Mouse (Mus musculus): Measurements from ENCODE around the gene Il12b. TPM values are rescaled to one million over a fixed set of nuclear protein-coding genes. Genes with fewer than 3 reads are reported as not detected.

Gene Il12b
- polyA plus RNA-seq, 1 experiment from 2014 or later = 0.14 TPM

GRCm38 (mm10) chr11:44422337-44423111 is 22.7 kb downstream of the Il12b start:
- no peak for DNase-seq
- no peak overlapping the region for H3K4me2 ChIP-seq (ENCODE audit: low read length)
- no peaks in the 10 kb centered on the region for H3K36me3 ChIP-seq (ENCODE audit: control insufficient read depth, insufficient read depth, low read length)
- H3K4me3 ChIP-seq (replicated peaks; ENCODE audit: low read depth, low read length) = no peak overlapping the region
- peak overlapping the region; percentile 66; the same call in 1 of the 2 replicates for H3K27ac ChIP-seq (replicated peaks; ENCODE audit: low read depth, low read length)
- ATAC-seq (ENCODE audit: low FRiP score, low TSS enrichment) = no peak
- H3K27me3 ChIP-seq (ENCODE audit: control insufficient read depth, insufficient read depth, low read length) = no peaks in the 10 kb centered on the region
- no peak overlapping the region for H3K9ac ChIP-seq (replicated peaks; ENCODE audit: low read length)
- peaks cover 12% of the 10 kb centered on the region; the same call in 1 of the 2 replicates for H3K4me1 ChIP-seq (ENCODE audit: control insufficient read depth, insufficient read depth, low read length)
- 69% methylated on average over 10 of the region's 10 CpGs for WGBS
- H3K9me3 ChIP-seq (ENCODE audit: control insufficient read depth, low read length) = no peaks in the 10 kb centered on the region

DNA sequence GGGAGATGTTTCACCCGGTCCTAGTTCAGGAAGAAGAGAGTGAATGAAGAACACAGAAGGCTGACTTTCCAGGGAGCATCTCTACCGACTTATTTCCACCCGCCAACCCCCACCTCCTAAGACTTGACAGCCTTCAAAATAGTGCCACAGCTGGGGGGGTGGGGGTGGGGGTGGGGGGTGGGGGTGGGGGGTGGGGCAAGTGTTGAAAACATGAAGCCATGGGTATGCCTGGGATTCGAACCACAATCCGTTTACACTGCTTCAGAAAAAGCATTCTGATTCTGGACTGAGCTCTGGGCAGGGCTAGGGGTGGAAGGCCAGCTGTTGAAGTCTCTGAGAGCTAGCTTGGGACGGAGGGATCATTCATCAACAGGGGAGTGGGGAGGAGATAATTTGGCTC is 23.4 kb downstream of the Il12b start:
- 58% methylated on average over 6 of the region's 6 CpGs for whole genome bisulfite sequencing
- no peak for DNase-seq
- peaks cover 12% of the 10 kb centered on the region; the same call in 1 of the 2 replicates for H3K4me1 ChIP-seq (ENCODE audit: control insufficient read depth, insufficient read depth, low read length)
- H3K27ac ChIP-seq (replicated peaks; ENCODE audit: low read depth, low read length) = peak overlapping the region; percentile 66
- no peaks in the 10 kb centered on the region for H3K27me3 ChIP-seq (ENCODE audit: control insufficient read depth, insufficient read depth, low read length)
- H3K4me3 ChIP-seq (replicated peaks; ENCODE audit: low read depth, low read length) = no peak overlapping the region
- H3K9me3 ChIP-seq (ENCODE audit: control insufficient read depth, low read length) = no peaks in the 10 kb centered on the region
- H3K4me2 ChIP-seq (ENCODE audit: low read length) = no peak overlapping the region
- H3K36me3 ChIP-seq (ENCODE audit: control insufficient read depth, insufficient read depth, low read length) = no peaks in the 10 kb centered on the region
- no peak overlapping the region for H3K9ac ChIP-seq (replicated peaks; ENCODE audit: low read length)
- no peak; the same call in 1 of the 2 replicates for ATAC-seq (ENCODE audit: low FRiP score, low TSS enrichment)

GRCm38 (mm10) chr11:44423955-44424354 is 24.1 kb downstream of the Il12b start:
- Histone ChIP-seq H3K27me3 (ENCODE audit: control insufficient read depth, insufficient read depth, low read length) (no peaks in the 10 kb centered on the region), H3K4me1 (ENCODE audit: control insufficient read depth, insufficient read depth, low read length) (peaks cover 12% of the 10 kb centered on the region; the same call in 1 of the 2 replicates), H3K9ac (replicated peaks; ENCODE audit: low read length) (no peak overlapping the region), H3K9me3 (ENCODE audit: control insufficient read depth, low read length) (no peaks in the 10 kb centered on the region), H3K27ac (replicated peaks; ENCODE audit: low read depth, low read length) (peak overlapping the region; percentile 66), H3K4me2 (ENCODE audit: low read length) (no peak overlapping the region), H3K36me3 (ENCODE audit: control insufficient read depth, insufficient read depth, low read length) (no peaks in the 10 kb centered on the region), H3K4me3 (replicated peaks; ENCODE audit: low read depth, low read length) (no peak overlapping the region)
- ATAC-seq (ENCODE audit: low FRiP score, low TSS enrichment) = peak; percentile 67
- peak; percentile 64 for DNase-seq
- 43% methylated on average over 5 of the region's 5 CpGs for WGBS

DNA sequence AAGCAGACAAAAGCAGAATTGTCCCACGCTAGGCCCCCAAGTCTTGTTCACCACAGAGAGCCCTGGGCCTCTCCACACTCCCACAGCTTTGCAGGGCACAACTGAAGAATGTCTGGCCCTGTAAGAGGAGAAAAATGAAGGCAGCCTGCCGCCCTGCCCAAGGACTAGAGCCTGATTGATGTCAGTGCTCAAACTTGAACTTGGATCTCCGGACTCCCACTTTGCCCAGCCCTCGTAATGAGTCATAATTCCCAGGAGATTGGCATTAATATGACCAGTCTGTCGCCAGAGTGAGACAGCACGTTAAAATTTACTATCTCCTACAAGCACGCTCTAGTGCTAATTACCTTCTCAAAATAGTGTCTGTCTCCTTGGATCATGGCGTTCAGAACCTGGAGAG is 25.1 kb downstream of the Il12b start:
- 81% methylated on average over 8 of the region's 8 CpGs for WGBS

DNA sequence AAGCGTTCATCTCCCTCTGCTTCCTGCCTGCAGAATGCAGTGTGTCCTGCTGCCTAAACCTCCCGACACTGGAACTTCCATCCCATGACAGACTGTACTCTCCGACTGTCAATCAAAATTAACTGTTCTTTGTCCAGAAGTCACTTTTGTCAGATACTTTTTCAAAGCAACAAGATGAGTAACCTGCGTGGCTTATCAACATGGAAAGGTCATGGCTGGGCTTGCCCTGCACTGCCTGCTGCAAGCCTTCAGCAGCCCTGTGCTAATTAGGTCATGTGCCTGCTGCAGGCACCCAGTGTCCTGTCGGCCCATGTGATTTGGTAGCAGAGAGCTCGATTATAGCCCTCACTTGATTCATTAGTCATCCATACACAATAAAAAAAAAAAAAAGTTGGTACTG is 25.8 kb downstream of the Il12b start:
- peaks cover 12% of the 10 kb centered on the region; the same call in 1 of the 2 replicates for H3K4me1 ChIP-seq (ENCODE audit: control insufficient read depth, insufficient read depth, low read length)
- no peaks in the 10 kb centered on the region for H3K36me3 ChIP-seq (ENCODE audit: control insufficient read depth, insufficient read depth, low read length)
- no peak overlapping the region for H3K27ac ChIP-seq (replicated peaks; ENCODE audit: low read depth, low read length)
- DNase-seq (no peak), ATAC-seq (ENCODE audit: low FRiP score, low TSS enrichment) (no peak)
- no peak overlapping the region for H3K4me3 ChIP-seq (replicated peaks; ENCODE audit: low read depth, low read length)
- H3K9me3 ChIP-seq (ENCODE audit: control insufficient read depth, low read length) = no peaks in the 10 kb centered on the region
- no peak overlapping the region for H3K9ac ChIP-seq (replicated peaks; ENCODE audit: low read length)
- 79% methylated on average over 6 of the region's 6 CpGs for WGBS
- H3K4me2 ChIP-seq (ENCODE audit: low read length) = no peak overlapping the region
- no peaks in the 10 kb centered on the region for H3K27me3 ChIP-seq (ENCODE audit: control insufficient read depth, insufficient read depth, low read length)

More for the DNA sequence above, 25.1 kb downstream of the Il12b start:
- H3K27me3 ChIP-seq (ENCODE audit: control insufficient read depth, insufficient read depth, low read length) = no peaks in the 10 kb centered on the region
- H3K4me1 ChIP-seq (ENCODE audit: control insufficient read depth, insufficient read depth, low read length) = peaks cover 12% of the 10 kb centered on the region; the same call in 1 of the 2 replicates
- ATAC-seq (ENCODE audit: low FRiP score, low TSS enrichment) = no peak
- no peak overlapping the region; the same call in 1 of the 2 replicates for H3K27ac ChIP-seq (replicated peaks; ENCODE audit: low read depth, low read length)
- no peaks in the 10 kb centered on the region for H3K36me3 ChIP-seq (ENCODE audit: control insufficient read depth, insufficient read depth, low read length)
- H3K9ac ChIP-seq (replicated peaks; ENCODE audit: low read length) = no peak overlapping the region
- H3K9me3 ChIP-seq (ENCODE audit: control insufficient read depth, low read length) = no peaks in the 10 kb centered on the region
- no peak overlapping the region for H3K4me2 ChIP-seq (ENCODE audit: low read length)
- no peak overlapping the region for H3K4me3 ChIP-seq (replicated peaks; ENCODE audit: low read depth, low read length)
- DNase-seq = no peak

DNA sequence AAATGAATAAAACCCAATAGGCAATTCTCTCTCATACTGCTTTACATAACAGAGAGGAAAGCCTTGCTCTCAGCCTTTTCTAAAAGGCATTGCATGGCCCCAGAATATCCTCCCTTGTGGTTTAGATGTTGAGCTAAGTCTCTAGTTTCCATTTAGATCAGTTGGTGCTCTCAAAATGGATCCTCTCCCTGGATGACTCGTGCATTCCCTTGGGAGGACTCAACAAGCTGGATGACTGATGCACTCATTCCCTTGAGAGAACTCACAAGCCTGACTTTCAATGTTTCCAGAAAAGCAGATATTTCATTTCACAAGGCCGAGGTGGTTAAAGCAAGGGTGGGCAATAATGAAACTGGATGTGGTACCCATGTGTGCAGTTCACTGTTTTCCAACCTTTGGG is 28.1 kb downstream of the Il12b start:
- H3K4me1 ChIP-seq (ENCODE audit: control insufficient read depth, insufficient read depth, low read length) = peaks cover 8% of the 10 kb centered on the region; the same call in 1 of the 2 replicates
- WGBS = 76% methylated on average over 2 of the region's 2 CpGs
- H3K4me3 ChIP-seq (replicated peaks; ENCODE audit: low read depth, low read length) = no peak overlapping the region
- no peak overlapping the region for H3K27ac ChIP-seq (replicated peaks; ENCODE audit: low read depth, low read length)
- DNase-seq (no peak), ATAC-seq (ENCODE audit: low FRiP score, low TSS enrichment) (no peak)
- no peaks in the 10 kb centered on the region for H3K36me3 ChIP-seq (ENCODE audit: control insufficient read depth, insufficient read depth, low read length)
- H3K27me3 ChIP-seq (ENCODE audit: control insufficient read depth, insufficient read depth, low read length) = no peaks in the 10 kb centered on the region
- no peak overlapping the region for H3K9ac ChIP-seq (replicated peaks; ENCODE audit: low read length)
- H3K4me2 ChIP-seq (ENCODE audit: low read length) = no peak overlapping the region
- no peaks in the 10 kb centered on the region for H3K9me3 ChIP-seq (ENCODE audit: control insufficient read depth, low read length)

DNA sequence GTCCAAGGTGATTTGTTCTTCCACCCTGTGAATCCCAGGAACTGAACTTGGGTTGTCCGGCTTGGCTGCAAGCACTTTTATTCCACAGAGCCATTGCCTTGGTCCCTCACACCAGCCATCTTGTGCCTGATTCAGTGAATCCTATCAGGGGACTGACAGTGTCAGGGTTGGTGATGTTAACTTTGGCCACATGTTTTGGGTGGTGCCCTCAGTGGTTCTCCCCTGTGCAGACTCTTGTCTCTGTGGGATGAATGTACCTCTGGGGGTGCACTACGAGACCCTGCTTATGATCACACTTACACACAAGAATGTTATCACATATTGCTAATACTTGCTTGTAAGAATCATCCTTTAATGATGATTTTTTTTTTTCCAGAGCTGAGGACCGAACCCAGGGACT is 30.2 kb downstream of the Il12b start:
- H3K9ac ChIP-seq (replicated peaks; ENCODE audit: low read length) = no peak overlapping the region
- H3K27ac ChIP-seq (replicated peaks; ENCODE audit: low read depth, low read length) = no peak overlapping the region
- no peaks in the 10 kb centered on the region for H3K9me3 ChIP-seq (ENCODE audit: control insufficient read depth, low read length)
- DNase-seq (no peak), ATAC-seq (ENCODE audit: low FRiP score, low TSS enrichment) (no peak)
- H3K4me2 ChIP-seq (ENCODE audit: low read length) = no peak overlapping the region
- no peak overlapping the region for H3K4me3 ChIP-seq (replicated peaks; ENCODE audit: low read depth, low read length)
- H3K4me1 ChIP-seq (ENCODE audit: control insufficient read depth, insufficient read depth, low read length) = no peaks in the 10 kb centered on the region
- no peaks in the 10 kb centered on the region for H3K27me3 ChIP-seq (ENCODE audit: control insufficient read depth, insufficient read depth, low read length)
- no peaks in the 10 kb centered on the region for H3K36me3 ChIP-seq (ENCODE audit: control insufficient read depth, insufficient read depth, low read length)
- 86% methylated on average over 3 of the region's 3 CpGs for WGBS

DNA sequence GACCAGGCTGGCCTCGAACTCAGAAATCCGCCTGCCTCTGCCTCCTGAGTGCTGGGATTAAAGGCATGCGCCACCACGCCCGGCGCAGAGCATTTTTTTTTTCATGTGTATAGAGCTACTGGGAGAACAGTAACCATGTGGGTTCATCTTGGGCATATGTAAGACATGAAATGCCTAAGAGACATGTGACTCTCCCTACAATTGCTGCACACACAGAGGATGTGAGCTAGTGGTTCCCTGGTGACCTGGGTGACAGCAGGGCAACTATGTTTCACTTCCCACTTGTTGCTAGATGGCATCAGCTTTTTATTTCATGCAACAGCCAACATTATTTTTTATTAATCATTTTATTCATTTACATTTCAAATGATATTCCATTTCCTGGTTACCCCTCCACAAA is 37.9 kb downstream of the Il12b start:
- DNase-seq (no peak), ATAC-seq (ENCODE audit: low FRiP score, low TSS enrichment) (no peak)
- no peaks in the 10 kb centered on the region for H3K27me3 ChIP-seq (ENCODE audit: control insufficient read depth, insufficient read depth, low read length)
- no peaks in the 10 kb centered on the region for H3K4me1 ChIP-seq (ENCODE audit: control insufficient read depth, insufficient read depth, low read length)
- no peak overlapping the region for H3K4me3 ChIP-seq (replicated peaks; ENCODE audit: low read depth, low read length)
- H3K27ac ChIP-seq (replicated peaks; ENCODE audit: low read depth, low read length) = no peak overlapping the region
- no peak overlapping the region for H3K9ac ChIP-seq (replicated peaks; ENCODE audit: low read length)
- H3K9me3 ChIP-seq (ENCODE audit: control insufficient read depth, low read length) = no peaks in the 10 kb centered on the region
- no peak overlapping the region for H3K4me2 ChIP-seq (ENCODE audit: low read length)
- 97% methylated on average over 6 of the region's 6 CpGs for WGBS
- H3K36me3 ChIP-seq (ENCODE audit: control insufficient read depth, insufficient read depth, low read length) = no peaks in the 10 kb centered on the region

DNA sequence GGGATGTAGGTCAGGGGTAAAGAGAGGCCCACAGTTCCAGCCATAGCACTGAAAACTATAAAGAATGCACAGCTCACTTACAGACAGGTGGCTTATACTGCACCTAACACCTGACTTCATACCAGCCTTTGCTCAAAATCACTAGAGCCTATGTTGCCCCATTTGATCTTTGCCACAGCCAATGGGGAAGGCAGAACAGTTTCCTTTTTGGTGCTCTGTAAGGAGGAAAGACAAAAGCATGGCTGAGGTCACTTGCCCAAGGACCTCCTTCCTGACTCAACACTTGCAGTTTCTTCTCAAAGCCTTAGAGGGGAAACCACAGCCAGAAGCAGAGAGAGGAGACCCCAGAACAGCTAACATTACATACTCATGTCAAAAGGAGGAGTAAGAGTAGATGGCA is 51.2 kb downstream of the Il12b start:
- H3K9me3 ChIP-seq (ENCODE audit: control insufficient read depth, low read length) = no peaks in the 10 kb centered on the region
- H3K27ac ChIP-seq (replicated peaks; ENCODE audit: low read depth, low read length) = no peak overlapping the region
- DNase-seq (no peak), ATAC-seq (ENCODE audit: low FRiP score, low TSS enrichment) (no peak)
- no peaks in the 10 kb centered on the region for H3K4me1 ChIP-seq (ENCODE audit: control insufficient read depth, insufficient read depth, low read length)
- no peak overlapping the region for H3K9ac ChIP-seq (replicated peaks; ENCODE audit: low read length)
- H3K36me3 ChIP-seq (ENCODE audit: control insufficient read depth, insufficient read depth, low read length) = peaks cover 18% of the 10 kb centered on the region
- no peak overlapping the region for H3K4me3 ChIP-seq (replicated peaks; ENCODE audit: low read depth, low read length)
- no peak overlapping the region for H3K4me2 ChIP-seq (ENCODE audit: low read length)
- no peaks in the 10 kb centered on the region for H3K27me3 ChIP-seq (ENCODE audit: control insufficient read depth, insufficient read depth, low read length)
